Mouse (Mus musculus): Measurements from ENCODE around the gene Abracl. TPM values are rescaled to one million over a fixed set of nuclear protein-coding genes. Genes with fewer than 3 reads are reported as not detected.

Abracl gene
- polyA plus RNA-seq (2014; fragmentation: Nextera tagmentation; extraction: Ambion mirVana) = 235 and 270 TPM in 2 replicates

DNA sequence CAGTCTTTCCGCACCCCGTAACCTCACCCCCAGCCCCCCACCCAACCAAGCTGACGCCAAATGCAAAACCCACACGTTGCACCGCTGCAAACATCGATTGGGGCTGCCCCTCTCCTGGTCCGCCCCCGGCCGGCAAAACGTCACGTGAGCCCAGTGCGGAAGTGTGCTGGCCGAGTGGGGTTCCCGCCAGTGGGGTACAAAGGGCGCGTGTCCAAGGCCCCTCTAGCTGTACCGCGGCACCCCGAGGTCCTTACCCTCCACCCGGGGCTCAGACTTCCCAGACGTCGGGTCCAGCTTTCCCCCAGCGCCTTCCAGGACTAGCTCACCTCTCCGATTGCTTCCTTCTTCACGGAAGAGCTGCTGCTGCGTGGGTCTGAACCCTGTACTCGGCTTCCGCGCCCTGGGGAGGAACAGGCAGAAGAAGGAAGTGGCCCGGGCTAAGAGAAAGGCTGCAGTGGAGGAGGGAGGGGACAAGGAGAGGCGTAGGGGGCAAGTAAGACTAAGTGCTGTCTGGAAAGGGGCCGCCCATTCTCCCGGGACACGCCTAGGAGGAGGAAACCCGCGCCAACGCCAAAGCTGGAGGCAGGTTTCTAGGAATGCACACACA, at the start of gene Abracl:
Abracl (minus strand) TSS at position 548 of the 607 bp plus-strand sequence.
- H3K27ac ChIP-seq (ENCODE audit: low read depth, low read length) = peak within 1 kb of the TSS; percentile 90
- ATAC-seq = peak; percentile 89
- under 1% methylated on average over 37 of the region's 37 CpGs for WGBS
- peaks cover 8% of the 10 kb centered on the region for H3K36me3 ChIP-seq (ENCODE audit: control insufficient read depth, insufficient read depth, low read length)
- peak; percentile 79 for DNase-seq (ENCODE audit: low spot score)
- H3K9me3 ChIP-seq (replicated peaks; ENCODE audit: control insufficient read depth, low read length) = no peaks in the 10 kb centered on the region
- peak within 1 kb of the TSS; percentile 48 for H3K4me3 ChIP-seq (ENCODE audit: low read depth, low read length)
- H3K4me2 ChIP-seq (ENCODE audit: low read length) = peak within 1 kb of the TSS; percentile 60
- H3K27me3 ChIP-seq (replicated peaks; ENCODE audit: control insufficient read depth, insufficient read depth, low read length) = no peaks in the 10 kb centered on the region
- H3K9ac ChIP-seq (ENCODE audit: low read length) = peak within 1 kb of the TSS; percentile 66
- H3K4me1 ChIP-seq (ENCODE audit: control insufficient read depth, insufficient read depth, low read length) = peaks cover 7% of the 10 kb centered on the region

GRCm38 (mm10) chr10:18072871-18073270, 49.8 kb upstream of the Abracl start:
- Histone ChIP-seq H3K4me1 (ENCODE audit: control insufficient read depth, insufficient read depth, low read length) (no peaks in the 10 kb centered on the region), H3K9me3 (replicated peaks; ENCODE audit: control insufficient read depth, low read length) (no peaks in the 10 kb centered on the region), H3K27ac (ENCODE audit: low read depth, low read length) (no peak overlapping the region), H3K27me3 (replicated peaks; ENCODE audit: control insufficient read depth, insufficient read depth, low read length) (no peaks in the 10 kb centered on the region), H3K9ac (ENCODE audit: low read length) (no peak overlapping the region), H3K4me2 (ENCODE audit: low read length) (no peak overlapping the region), H3K4me3 (ENCODE audit: low read depth, low read length) (no peak overlapping the region), H3K36me3 (ENCODE audit: control insufficient read depth, insufficient read depth, low read length) (no peaks in the 10 kb centered on the region)
- WGBS = 74% methylated on average over 3 of the region's 3 CpGs
- no peak for DNase-seq (ENCODE audit: low spot score)
- ATAC-seq = no peak

- Histone ChIP-seq H3K4me3 (ENCODE audit: low read depth, low read length) (no peak overlapping the region), H3K27me3 (replicated peaks; ENCODE audit: control insufficient read depth, insufficient read depth, low read length) (no peaks in the 10 kb centered on the region), H3K9ac (ENCODE audit: low read length) (no peak overlapping the region), H3K27ac (ENCODE audit: low read depth, low read length) (no peak overlapping the region), H3K4me2 (ENCODE audit: low read length) (no peak overlapping the region), H3K36me3 (ENCODE audit: control insufficient read depth, insufficient read depth, low read length) (no peaks in the 10 kb centered on the region), H3K9me3 (replicated peaks; ENCODE audit: control insufficient read depth, low read length) (no peaks in the 10 kb centered on the region), H3K4me1 (ENCODE audit: control insufficient read depth, insufficient read depth, low read length) (no peaks in the 10 kb centered on the region)
- 92% methylated on average over 2 of the region's 2 CpGs for WGBS
- ATAC-seq = no peak
- DNase-seq (ENCODE audit: low spot score) = no peak
These were observed 47.5 kb upstream of the Abracl start for GRCm38 (mm10) chr10:18070616-18071015.

GRCm38 (mm10) chr10:18070144-18070543, 47.1 kb upstream of the Abracl start:
- DNase-seq (ENCODE audit: low spot score) (peak; percentile 33), ATAC-seq (no peak)
- Histone ChIP-seq H3K9me3 (replicated peaks; ENCODE audit: control insufficient read depth, low read length) (no peaks in the 10 kb centered on the region), H3K27me3 (replicated peaks; ENCODE audit: control insufficient read depth, insufficient read depth, low read length) (no peaks in the 10 kb centered on the region), H3K4me1 (ENCODE audit: control insufficient read depth, insufficient read depth, low read length) (no peaks in the 10 kb centered on the region), H3K27ac (ENCODE audit: low read depth, low read length) (no peak overlapping the region), H3K4me2 (ENCODE audit: low read length) (no peak overlapping the region), H3K9ac (ENCODE audit: low read length) (no peak overlapping the region), H3K36me3 (ENCODE audit: control insufficient read depth, insufficient read depth, low read length) (no peaks in the 10 kb centered on the region), H3K4me3 (ENCODE audit: low read depth, low read length) (no peak overlapping the region)
- WGBS = 64% methylated on average over 3 of the region's 3 CpGs

DNA sequence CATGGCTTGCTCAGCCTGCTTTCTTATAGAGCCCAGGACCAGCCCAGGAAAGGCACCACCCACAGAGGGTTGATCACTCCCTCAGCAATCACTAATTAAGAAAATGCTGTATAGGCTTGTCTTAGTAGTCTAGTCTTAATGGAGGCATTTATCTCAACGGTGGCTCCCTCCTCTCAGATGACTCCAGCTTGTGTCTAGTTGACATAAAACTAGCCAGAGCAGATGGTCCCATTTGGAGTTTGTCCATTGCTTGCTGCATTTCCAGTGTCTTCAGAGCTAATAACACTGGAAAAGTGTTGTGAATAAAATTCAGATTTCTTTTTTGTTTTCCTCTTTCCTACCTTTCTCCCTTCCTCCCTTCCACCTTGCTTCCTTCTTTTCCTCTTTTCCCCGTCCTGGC, 46.5 kb upstream of the Abracl start:
- Histone ChIP-seq H3K9me3 (replicated peaks; ENCODE audit: control insufficient read depth, low read length) (no peaks in the 10 kb centered on the region), H3K9ac (ENCODE audit: low read length) (no peak overlapping the region), H3K27me3 (replicated peaks; ENCODE audit: control insufficient read depth, insufficient read depth, low read length) (no peaks in the 10 kb centered on the region), H3K4me3 (ENCODE audit: low read depth, low read length) (no peak overlapping the region), H3K27ac (ENCODE audit: low read depth, low read length) (no peak overlapping the region), H3K4me1 (ENCODE audit: control insufficient read depth, insufficient read depth, low read length) (no peaks in the 10 kb centered on the region), H3K4me2 (ENCODE audit: low read length) (no peak overlapping the region), H3K36me3 (ENCODE audit: control insufficient read depth, insufficient read depth, low read length) (no peaks in the 10 kb centered on the region)
- WGBS = 56% methylated on average over 2 of the region's 2 CpGs
- no peak for ATAC-seq
- DNase-seq (ENCODE audit: low spot score) = no peak

DNA sequence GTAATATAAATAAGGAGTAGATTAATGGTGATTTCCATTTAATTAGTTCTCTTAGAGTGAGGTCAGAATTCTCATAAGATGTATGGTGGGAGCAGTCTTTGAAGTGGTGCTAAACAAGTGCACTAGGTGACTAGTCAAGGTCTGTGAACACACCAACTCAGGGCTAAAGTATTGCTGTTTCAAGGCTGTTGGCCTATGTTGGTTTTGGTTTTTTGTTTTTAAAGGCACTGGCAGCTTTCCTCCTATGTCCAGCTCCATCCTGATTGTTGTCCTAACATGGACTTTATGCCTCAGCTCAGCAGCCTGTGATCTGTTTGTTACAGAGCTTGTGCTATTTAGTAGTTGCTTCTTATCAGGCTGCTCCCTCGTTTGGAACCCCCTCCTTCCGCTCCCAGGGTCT, 45.8 kb upstream of the Abracl start:
- H3K4me1 ChIP-seq (ENCODE audit: control insufficient read depth, insufficient read depth, low read length) = no peaks in the 10 kb centered on the region
- no peaks in the 10 kb centered on the region for H3K9me3 ChIP-seq (replicated peaks; ENCODE audit: control insufficient read depth, low read length)
- DNase-seq (ENCODE audit: low spot score) (no peak), ATAC-seq (no peak)
- H3K4me3 ChIP-seq (ENCODE audit: low read depth, low read length) = no peak overlapping the region
- no peak overlapping the region for H3K9ac ChIP-seq (ENCODE audit: low read length)
- no peak overlapping the region for H3K4me2 ChIP-seq (ENCODE audit: low read length)
- no peaks in the 10 kb centered on the region for H3K36me3 ChIP-seq (ENCODE audit: control insufficient read depth, insufficient read depth, low read length)
- no peaks in the 10 kb centered on the region for H3K27me3 ChIP-seq (replicated peaks; ENCODE audit: control insufficient read depth, insufficient read depth, low read length)
- no peak overlapping the region for H3K27ac ChIP-seq (ENCODE audit: low read depth, low read length)
- WGBS = 78% methylated on average over 2 of the region's 2 CpGs

GRCm38 (mm10) chr10:18067761-18068446, 44.8 kb upstream of the Abracl start:
- 71% methylated on average over 10 of the region's 10 CpGs for WGBS
- Histone ChIP-seq H3K9me3 (replicated peaks; ENCODE audit: control insufficient read depth, low read length) (no peaks in the 10 kb centered on the region), H3K27me3 (replicated peaks; ENCODE audit: control insufficient read depth, insufficient read depth, low read length) (no peaks in the 10 kb centered on the region), H3K27ac (ENCODE audit: low read depth, low read length) (no peak overlapping the region), H3K4me2 (ENCODE audit: low read length) (no peak overlapping the region), H3K9ac (ENCODE audit: low read length) (no peak overlapping the region), H3K4me3 (ENCODE audit: low read depth, low read length) (no peak overlapping the region), H3K36me3 (ENCODE audit: control insufficient read depth, insufficient read depth, low read length) (no peaks in the 10 kb centered on the region), H3K4me1 (ENCODE audit: control insufficient read depth, insufficient read depth, low read length) (no peaks in the 10 kb centered on the region)
- peak; percentile 40; the same call in 1 of the 2 replicates for ATAC-seq
- DNase-seq (ENCODE audit: low spot score) = no peak

DNA sequence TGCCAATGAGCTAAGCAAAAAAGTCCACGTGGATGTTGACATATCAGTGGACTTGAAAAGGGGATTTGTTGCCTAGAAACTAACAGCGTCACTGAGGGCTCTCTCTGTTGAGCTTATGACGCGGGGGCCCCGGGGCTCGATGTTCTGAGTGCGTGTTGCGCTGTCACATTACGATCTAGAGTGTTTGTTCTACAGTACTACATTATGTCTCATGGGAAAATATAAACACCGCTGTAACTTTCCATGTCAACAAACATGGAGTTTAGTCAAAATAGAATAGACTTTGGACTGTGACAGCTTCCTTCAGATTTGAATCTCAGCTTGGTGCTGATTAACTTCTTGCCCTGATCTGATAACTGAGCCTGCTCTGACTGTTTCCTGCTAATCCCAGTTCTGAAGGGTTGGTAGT, 42.9 kb upstream of the Abracl start:
- WGBS = 76% methylated on average over 10 of the region's 10 CpGs
- H3K4me2 ChIP-seq (ENCODE audit: low read length) = no peak overlapping the region
- H3K9me3 ChIP-seq (replicated peaks; ENCODE audit: control insufficient read depth, low read length) = no peaks in the 10 kb centered on the region
- ATAC-seq = no peak
- no peaks in the 10 kb centered on the region for H3K27me3 ChIP-seq (replicated peaks; ENCODE audit: control insufficient read depth, insufficient read depth, low read length)
- no peaks in the 10 kb centered on the region for H3K36me3 ChIP-seq (ENCODE audit: control insufficient read depth, insufficient read depth, low read length)
- no peaks in the 10 kb centered on the region for H3K4me1 ChIP-seq (ENCODE audit: control insufficient read depth, insufficient read depth, low read length)
- H3K4me3 ChIP-seq (ENCODE audit: low read depth, low read length) = no peak overlapping the region
- DNase-seq (ENCODE audit: low spot score) = no peak
- no peak overlapping the region for H3K9ac ChIP-seq (ENCODE audit: low read length)
- no peak overlapping the region for H3K27ac ChIP-seq (ENCODE audit: low read depth, low read length)

- 0 out of 2 replicates have a peak, but pooled peaks have one; percentile 21 for ATAC-seq
- 85% methylated on average over 7 of the region's 7 CpGs for WGBS
- Histone ChIP-seq H3K4me1 (ENCODE audit: control insufficient read depth, insufficient read depth, low read length) (no peaks in the 10 kb centered on the region), H3K36me3 (ENCODE audit: control insufficient read depth, insufficient read depth, low read length) (no peaks in the 10 kb centered on the region), H3K4me2 (ENCODE audit: low read length) (no peak overlapping the region), H3K27me3 (replicated peaks; ENCODE audit: control insufficient read depth, insufficient read depth, low read length) (no peaks in the 10 kb centered on the region), H3K9ac (ENCODE audit: low read length) (no peak overlapping the region), H3K9me3 (replicated peaks; ENCODE audit: control insufficient read depth, low read length) (no peaks in the 10 kb centered on the region), H3K4me3 (ENCODE audit: low read depth, low read length) (no peak overlapping the region), H3K27ac (ENCODE audit: low read depth, low read length) (no peak overlapping the region)
- no peak for DNase-seq (ENCODE audit: low spot score)
These were observed 41.6 kb upstream of the Abracl start for GRCm38 (mm10) chr10:18064606-18065228.
